Mouse (Mus musculus): Measurements from ENCODE around the gene Hnf4a. TPM values are rescaled to one million over a fixed set of nuclear protein-coding genes. Genes with fewer than 3 reads are reported as not detected.
A peak's percentile ranks its signal among the peaks of the same experiment; 100 is the strongest.

The Hnf4a gene
- total RNA-seq, 2 experiments from 2014 or later = not detected

GRCm38 (mm10) chr2:163590211-163590610 is 83.6 kb downstream of the Hnf4a start:
- ATAC-seq (ENCODE audit: poor library complexity, severe bottlenecking) = peak; percentile 85

DNA sequence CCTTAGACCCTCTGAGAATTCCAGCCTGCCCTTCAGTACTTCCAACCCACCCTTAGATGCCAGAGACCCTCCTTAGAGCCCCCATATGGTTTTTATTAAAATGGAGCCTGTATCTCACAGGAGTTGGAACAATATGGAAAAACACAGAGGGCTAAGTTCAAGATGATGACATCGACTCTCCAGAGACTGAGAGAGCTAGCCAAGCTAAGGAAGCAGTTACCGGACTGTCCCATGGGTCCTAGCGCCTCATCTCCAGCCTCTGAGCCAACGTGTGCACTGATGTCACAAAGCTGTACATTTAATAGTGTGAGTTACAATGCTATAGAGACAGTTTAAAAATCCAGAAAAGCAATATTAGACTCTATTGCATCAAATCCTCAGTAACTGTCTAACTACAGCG is 84.4 kb downstream of the Hnf4a start:
- ATAC-seq (ENCODE audit: poor library complexity, severe bottlenecking) = no peak

- ATAC-seq (ENCODE audit: poor library complexity, severe bottlenecking) = peak; percentile 21; the same call in 1 of the 2 replicates
Measured at GRCm38 (mm10) chr2:163592084-163592483, 85.5 kb downstream of the Hnf4a start.

- no peak for ATAC-seq (ENCODE audit: poor library complexity, severe bottlenecking)
Measured at GRCm38 (mm10) chr2:163593636-163594282, 87.2 kb downstream of the Hnf4a start.

GRCm38 (mm10) chr2:163595119-163595518 is 88.5 kb downstream of the Hnf4a start:
- no peak for ATAC-seq (ENCODE audit: poor library complexity, severe bottlenecking)

DNA sequence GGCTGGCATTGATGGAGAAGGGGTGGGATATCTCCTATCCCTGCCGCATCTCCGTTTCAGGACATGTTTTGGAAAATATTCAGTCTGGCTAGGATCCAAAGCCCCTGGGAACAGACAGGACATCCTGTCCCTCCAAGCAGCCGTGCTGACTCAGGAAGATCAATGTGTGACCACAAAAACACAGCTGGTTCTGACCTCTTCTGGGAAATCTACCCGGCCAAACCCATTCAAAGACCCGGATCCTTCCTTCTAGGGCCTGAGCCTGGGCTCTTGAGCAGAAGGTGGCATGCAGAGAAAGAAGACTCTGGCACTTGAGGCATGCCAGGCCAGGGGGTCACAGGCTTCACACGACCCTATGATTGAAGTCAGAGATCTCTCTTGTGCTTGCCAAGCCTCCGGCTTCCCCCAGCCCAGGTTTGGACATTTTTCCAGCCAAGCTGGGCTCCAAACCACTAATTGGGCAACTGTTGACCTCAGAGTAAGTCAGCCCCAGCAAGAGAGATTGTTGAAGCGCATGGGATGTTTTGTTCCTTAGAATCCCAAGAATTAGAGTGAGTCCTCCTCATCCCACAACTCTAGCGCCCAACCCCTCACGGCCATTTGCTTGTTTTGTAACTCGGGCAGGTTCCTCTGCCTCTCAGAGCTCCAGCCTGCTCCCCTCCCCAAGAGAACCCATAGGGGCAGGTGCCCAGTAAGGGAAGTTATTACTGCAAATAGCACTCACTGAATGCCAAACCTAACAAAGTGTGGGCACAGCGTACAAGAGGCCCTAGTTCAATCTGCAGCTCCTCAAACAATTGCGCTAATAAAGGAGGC is 89.7 kb downstream of the Hnf4a start:
- no peak for ATAC-seq (ENCODE audit: poor library complexity, severe bottlenecking)

GRCm38 (mm10) chr2:163596873-163597155 is 90.2 kb downstream of the Hnf4a start:
- no peak for ATAC-seq (ENCODE audit: poor library complexity, severe bottlenecking)

- ATAC-seq (ENCODE audit: poor library complexity, severe bottlenecking) = peak; percentile 51
Measured at GRCm38 (mm10) chr2:163597661-163598060, 91.1 kb downstream of the Hnf4a start.

GRCm38 (mm10) chr2:163599226-163599625 is 92.6 kb downstream of the Hnf4a start:
- peak; percentile 49 for ATAC-seq (ENCODE audit: poor library complexity, severe bottlenecking)

DNA sequence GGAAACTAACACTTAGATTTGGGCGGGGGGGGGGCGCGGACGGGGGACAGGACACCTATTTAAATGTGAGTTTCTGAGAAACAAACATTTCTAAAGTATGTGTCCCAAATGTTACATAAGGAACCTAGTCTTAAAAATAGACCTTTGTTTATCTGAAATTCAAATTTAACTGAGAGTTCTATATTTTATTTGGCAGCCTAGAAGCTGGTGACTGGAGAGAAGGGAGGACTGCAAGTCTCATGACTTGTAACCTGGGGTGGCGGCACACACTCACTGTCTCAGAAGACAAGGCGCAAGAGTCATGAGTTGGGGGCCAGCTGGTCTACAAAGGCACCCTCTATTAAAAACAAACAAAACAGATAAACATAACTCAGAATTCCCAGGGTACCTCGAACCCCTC is 94.5 kb downstream of the Hnf4a start:
- ATAC-seq (ENCODE audit: poor library complexity, severe bottlenecking) = no peak

DNA sequence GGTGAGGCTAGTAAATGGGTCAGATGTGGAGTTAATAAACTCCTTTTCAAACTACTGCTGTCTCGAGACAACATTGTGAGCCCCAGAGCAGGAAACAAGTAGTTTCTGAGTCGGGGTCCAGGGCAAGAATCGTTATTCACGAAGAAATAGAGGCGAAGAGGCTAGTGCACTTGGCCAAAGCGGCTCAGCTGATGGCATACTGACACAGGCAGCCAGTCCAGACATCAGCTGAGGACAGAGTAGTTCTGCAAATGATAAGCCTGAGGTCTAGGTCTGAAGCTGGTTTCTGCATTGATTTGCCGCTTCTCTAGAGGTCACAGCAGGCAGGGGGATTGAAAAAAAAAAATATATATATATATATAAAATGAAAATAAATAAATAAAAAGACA is 95.1 kb downstream of the Hnf4a start:
- ATAC-seq (ENCODE audit: poor library complexity, severe bottlenecking) = no peak

DNA sequence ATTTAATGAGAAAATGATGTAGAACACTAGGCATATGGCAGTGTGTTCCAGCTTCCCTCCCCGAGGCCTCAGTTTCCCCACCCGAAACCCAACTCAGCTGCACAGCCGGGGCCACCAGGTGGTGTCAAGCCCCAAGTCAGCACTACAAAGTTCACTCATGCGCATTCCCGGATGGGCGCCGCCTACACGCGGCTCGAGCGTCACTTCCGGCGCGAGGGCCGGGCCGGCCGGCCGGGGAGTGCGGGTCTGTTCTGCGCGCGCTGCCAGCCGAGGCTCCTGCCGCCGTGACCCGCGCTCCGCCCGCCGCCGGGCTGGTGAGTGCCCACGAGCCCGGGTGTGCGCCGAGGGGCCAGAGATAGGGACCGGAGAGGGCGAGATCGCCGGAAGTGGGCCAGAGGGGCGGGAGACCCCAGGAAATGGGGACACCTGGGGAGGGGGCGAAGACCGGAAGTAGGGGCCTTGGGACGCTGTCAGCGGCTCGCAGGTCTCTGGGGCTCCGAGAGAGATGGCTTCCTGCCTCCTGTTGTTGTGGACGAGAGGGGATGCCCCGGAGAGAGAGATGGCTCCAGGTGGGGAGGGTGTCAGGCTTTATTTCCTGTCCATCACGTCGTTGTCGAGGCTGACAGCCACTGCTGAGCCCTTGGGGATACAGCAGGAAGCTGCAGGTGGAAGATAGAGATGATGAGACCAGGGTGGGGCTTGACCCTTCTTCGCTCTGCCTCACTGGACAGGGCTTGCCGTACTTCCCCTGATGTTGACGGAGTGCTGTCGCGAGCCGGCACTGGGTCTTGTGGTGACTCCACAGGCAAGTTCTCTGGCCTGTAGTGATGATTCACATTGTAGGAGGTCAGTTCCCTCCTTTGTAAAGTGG is 95.7 kb downstream of the Hnf4a start, which contains the start of gene Ttpal:
Gene Ttpal, plus strand, starts transcription at position 214 of the 871 bp plus-strand sequence.
- peak; percentile 86 for ATAC-seq (ENCODE audit: poor library complexity, severe bottlenecking)

GRCm38 (mm10) chr2:163606161-163606560 is 99.6 kb downstream of the Hnf4a start:
- no peak for ATAC-seq (ENCODE audit: poor library complexity, severe bottlenecking)

- no peak for ATAC-seq (ENCODE audit: poor library complexity, severe bottlenecking)
Measured at GRCm38 (mm10) chr2:163608008-163608407, 101.4 kb downstream of the Hnf4a start.

DNA sequence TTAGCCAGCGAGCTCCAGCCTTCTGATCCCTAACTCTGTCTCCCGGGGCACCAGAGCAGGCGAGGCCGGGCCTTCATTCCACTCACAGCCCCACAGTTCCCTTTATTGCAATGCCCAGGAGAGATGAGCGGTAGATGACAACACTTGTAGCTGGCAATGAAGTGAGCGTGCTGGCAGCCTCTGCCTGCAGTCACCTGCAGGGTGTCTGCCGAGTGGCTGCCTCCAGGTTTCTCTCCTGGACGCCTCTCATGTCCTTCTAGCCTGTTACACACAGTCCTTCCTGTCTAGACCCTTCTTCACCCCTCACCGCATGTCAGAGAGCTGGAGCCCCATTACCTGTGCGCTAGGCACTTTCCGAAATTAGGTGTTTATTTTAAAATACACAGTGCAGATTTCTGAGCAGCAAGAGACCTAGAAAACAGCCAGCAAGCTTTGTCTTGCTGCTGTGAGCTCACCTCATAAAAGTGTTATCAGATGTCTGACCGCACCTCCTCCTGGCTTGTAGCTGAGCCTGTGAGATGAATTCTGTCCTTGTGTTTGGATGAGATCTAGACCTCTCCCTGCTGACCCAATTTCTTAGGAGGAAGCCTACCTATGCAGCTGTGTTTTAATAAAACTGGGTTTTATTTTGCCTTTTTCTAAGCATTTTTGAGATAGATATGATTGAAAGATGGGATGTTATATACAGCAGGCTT is 102.8 kb downstream of the Hnf4a start:
- no peak for ATAC-seq (ENCODE audit: poor library complexity, severe bottlenecking)

DNA sequence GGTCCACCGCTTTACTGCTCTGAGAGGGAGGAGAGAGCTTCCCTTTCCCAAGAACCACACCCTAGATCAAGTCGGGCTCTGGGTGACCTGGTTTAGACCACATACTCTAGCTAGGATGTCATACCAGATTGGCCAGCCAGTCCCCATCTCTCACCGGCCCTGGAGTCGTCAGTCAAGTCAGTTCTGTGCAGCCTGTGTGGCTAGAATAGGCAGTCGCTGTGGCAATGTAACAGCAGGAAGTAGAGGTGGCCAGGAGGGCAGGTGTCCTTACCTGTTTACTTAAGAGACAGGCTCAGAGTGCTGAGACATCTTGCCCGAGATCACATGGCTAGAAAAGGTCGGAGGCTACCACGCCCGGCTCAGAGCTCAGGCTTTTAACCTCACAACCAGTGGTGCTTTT is 104.6 kb downstream of the Hnf4a start:
- ATAC-seq (ENCODE audit: poor library complexity, severe bottlenecking) = no peak

DNA sequence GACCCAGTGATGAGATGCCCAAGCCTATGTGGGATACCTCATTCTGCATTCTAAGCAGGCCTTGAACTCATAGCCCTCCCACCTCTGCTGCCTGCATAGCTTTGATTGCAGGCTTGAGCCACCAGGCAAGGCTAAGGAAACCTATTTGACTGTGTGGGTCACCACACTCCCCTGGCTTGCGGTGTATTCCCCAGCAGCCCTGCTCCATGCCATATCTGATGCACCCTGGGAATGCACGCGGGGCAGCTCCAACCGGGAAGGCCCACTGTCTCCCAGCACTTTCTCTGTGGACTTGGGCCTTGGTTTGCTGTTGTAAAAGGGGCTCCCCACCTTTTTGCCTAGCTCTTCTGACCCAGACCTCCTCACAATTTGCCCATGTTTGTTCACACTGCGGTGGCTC is 106.6 kb downstream of the Hnf4a start:
- no peak for ATAC-seq (ENCODE audit: poor library complexity, severe bottlenecking)

GRCm38 (mm10) chr2:163613990-163614389 is 107.4 kb downstream of the Hnf4a start:
- no peak for ATAC-seq (ENCODE audit: poor library complexity, severe bottlenecking)

- ATAC-seq (ENCODE audit: poor library complexity, severe bottlenecking) = no peak
Measured at GRCm38 (mm10) chr2:163615401-163615800, 108.8 kb downstream of the Hnf4a start.

DNA sequence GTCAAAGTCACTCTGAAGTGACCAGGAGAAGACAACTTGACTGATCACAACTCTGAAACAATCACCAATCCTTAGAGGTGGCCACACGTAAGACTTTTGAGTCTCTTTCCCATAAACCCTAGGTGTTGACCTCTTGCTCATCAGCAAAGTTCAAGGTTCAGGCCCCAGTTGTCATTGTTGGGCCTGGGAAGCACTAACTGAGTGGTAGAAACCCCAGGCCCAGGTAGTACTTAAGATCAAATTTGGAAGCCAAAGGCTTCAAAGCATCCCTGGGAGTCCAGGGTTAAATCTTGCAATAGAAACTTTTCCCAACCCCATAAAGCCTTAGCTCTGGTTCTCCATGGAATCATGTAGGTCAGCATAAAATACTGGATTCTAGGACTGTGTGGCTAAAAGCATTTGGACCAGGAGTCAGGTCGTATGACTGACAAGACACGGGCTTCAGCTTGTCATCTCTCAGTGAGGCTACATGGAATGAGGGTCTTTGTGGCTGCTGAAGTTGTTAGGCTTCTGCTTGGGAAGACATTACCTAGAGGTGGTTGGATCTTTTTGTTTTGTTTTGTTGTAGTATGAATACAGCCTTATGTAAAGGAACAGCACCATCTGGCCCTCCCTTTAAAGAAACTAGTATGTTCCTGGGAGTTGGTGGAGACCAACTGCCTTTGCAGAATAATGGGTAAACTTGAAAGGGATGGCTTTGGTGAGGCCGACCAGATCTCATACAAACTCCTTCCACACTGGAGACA is 109.5 kb downstream of the Hnf4a start:
- ATAC-seq (ENCODE audit: poor library complexity, severe bottlenecking) = no peak

Measured in megakaryocyte, adult 5-6 weeks (primary cell).